Mouse (Mus musculus) megakaryocyte-erythroid progenitor cell, adult 5-6 weeks (primary cell): Measurements from ENCODE around the gene Eif5. TPM values are rescaled to one million over a fixed set of nuclear protein-coding genes. Genes with fewer than 3 reads are reported as not detected.

ENCODE experiments used
- ATAC-seq: replicated peaks from 2 replicates; pipeline ENCODE4 v1.8.0; 2016; ENCODE audit warnings: mild to moderate bottlenecking, inconsistent platforms; ENCODE audit not compliant: severe bottlenecking, poor library complexity, low FRiP score, low TSS enrichment
- total RNA-seq, 2 experiments: library from RNA; stranded (forward) in 1 of 2; stranded (reverse) in 1 of 2; fragments of 200-1000, 215-1000 nt in 1 of 2; fragments of >200 nt in 1 of 2; fragmentation: Nextera tagmentation in 1 of 2; gene quantifications; 2 replicates each; pipeline ENCODE4 v1.2.3; 2014 to 2017

The Eif5 gene
- total RNA-seq, 2 experiments from 2014 or later, result 247 to 262 TPM

DNA sequence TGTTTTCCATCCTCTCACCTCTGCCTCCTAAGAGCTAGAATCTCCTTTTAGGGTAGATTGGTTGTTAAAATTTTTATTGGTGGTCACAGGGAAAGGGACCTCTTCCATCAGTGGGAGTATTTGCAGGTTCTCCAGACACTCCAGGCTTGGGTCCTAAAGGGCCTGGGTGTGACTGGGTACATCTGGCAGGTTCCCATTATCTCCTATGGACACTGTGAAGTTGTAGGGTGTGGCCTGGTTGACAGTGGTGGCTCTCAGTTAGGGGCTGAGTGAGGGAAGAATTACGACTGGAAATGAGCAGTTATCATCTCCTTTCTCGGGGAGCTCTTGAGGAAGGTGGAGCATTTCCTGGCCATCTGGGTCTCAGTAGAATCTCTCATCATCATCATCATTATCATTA is 20.8 kb downstream of the Eif5 start:
- peak; percentile 84 for ATAC-seq

DNA sequence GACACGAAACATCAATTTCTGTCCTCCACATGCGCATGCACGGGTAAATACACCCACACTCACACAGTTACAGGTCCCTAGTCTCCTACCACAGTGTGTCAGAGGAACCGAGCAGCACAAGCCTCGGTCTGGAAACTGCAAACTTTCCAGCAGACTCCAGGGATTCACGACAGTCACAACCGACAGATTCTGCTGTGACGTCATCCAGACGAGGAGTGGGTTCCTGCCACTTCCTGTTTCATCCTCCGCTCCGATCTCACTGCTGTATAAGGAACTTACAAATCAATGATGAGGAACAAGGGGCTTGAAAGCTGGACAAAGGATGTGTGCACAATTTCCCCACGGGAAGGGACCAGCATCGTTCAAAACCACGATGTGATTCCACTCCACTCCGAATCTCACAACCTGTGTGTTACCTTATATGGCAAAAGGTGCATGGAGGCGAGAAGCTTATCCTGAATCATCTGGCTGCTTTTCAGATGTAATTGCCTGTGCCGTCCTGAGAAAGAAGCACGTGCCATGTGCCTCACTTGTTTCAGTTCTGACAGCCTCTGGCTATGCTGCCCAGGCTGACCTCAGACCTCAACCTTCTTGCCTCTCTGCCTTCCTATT is 21.9 kb downstream of the Eif5 start:
- ATAC-seq, result peak; percentile 30; the same call in 1 of the 2 replicates

- ATAC-seq, result no peak
Observed at GRCm38 (mm10) chr12:111560286-111560685, 22.5 kb downstream of the Eif5 start.

DNA sequence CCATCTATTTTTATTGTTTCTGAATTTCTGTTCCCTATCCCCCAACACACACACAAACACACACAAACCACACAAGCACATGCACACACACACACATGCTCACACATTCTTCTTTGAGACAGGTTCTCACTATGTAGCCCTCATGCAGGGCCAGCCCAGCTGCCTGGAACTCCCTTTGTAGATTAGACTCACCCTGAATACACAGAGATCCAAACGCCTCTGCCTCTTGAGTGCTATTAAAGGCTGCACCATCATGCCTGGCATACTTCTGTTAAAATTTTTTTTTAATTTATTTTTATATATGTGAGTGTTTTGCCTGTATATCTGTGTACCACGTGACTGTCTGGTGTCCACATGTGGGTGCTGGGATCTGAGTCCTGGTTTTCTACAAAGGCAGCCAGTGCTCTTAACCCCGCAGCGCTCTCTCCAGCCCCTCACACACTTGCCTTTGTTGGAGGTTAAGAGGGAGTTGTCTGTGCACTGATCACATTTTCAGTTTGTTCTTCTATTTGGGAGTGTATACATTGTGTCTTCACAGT is 24.5 kb downstream of the Eif5 start:
- ATAC-seq, result no peak

DNA sequence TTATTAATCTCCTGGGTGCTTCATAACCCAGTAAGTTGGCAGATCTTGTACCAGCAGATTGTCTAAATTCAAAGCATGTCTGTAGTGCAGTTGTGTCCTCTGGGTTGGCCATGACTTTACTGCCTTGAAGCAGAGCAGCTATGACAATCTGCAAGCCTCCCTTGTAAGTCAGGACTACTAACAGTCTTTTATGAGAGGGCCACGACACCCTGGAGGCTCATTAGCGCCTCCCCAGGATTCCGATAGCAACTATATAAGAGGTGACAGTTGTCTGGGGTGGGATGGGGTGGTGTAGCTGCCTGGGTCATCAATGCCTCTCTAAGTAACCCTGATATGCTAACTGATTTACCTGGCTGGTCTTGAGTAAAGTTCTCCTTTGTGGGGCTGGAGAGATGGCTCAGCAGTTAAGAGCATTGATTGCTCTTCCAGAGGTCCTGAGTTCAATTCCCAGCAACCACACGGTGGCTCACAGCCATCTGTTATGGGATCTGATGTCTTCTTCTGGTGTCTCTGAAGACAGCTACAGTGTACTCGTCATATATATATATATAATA is 25.3 kb downstream of the Eif5 start:
- no peak for ATAC-seq

DNA sequence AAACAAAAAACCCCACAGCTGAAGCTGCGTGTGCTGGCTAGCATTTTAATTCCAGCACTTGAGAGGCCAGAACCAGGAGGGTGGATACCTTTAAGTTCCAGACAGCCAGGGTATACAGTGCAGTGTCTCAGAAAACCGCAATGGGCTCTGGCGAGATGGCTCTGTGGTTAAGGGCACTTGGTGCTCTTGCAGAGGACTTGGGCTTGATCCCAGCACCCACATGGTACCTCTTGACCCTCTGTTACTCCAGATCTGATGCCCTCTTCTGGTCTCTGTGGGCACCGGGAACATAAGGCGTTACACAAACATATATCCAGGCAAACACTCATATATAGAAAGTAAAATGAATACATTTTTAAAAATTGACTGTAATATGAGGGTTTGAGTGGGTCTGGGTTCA is 27.5 kb downstream of the Eif5 start:
- ATAC-seq, result 0 out of 2 replicates have a peak, but pooled peaks have one; percentile 25

- ATAC-seq, result no peak
Observed at GRCm38 (mm10) chr12:111568836-111569235, 31.0 kb downstream of the Eif5 start.

DNA sequence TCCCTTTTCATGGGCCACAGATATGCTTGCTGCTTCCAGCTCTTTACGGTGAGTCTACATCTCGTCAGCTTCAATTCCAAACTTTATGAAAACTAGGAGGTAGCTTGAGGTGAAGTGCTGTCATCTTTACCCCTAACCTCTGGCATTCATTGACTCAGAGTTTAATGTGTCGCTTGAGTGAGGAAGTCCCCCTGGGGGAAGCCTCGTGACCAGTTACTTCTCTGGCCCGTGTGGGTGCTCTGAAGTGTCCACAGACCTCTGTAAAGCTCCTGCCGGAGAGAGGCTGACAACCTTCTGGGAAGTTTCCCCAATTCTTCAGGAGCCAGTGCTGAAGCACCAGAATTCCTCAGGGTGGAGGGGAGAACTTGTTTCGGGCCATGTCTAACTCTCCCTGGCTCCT is 34.6 kb downstream of the Eif5 start:
- no peak for ATAC-seq

GRCm38 (mm10) chr12:111573315-111573714 is 35.5 kb downstream of the Eif5 start:
- no peak for ATAC-seq

DNA sequence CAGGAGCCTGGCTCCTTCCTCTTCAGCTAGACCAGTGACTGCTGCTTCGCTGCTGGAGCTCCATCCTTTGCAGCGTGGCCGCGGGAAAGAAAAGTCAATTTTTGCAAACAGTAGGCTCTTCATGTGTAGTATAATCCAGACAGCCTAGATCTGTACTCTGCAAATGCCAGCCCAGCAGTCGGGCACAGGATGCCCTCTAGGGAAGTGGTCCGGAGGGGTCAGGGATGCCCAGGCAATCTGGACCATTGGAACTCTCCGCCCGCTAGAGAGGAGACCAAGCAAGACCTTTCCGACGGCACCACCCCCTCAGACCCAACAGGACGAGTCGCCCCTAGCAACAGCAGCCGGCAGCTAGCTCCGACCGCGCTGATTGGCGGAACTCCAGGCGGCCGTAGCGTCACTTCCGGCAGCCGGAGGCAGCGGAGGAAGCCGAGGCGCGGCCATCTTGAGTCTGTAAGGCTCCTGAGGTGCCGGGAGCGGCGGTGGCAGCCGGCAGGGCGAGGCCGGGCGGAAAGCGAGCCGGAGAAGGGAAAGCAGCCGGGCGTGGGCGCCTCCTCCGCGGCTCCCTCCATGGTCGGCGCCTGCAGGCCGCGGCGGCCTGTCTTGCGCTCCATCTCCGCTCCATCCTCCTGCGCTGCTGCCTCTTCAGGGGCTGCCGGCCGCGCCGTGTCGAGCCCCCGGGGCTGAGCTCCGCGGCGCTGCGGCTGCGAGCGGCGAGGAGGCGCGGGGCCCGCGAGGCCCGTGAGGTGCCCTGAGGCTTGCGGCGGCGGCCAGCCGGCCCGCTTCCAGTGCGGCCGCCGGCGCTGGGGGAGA is 36.5 kb downstream of the Eif5 start, which contains the start of gene Mark3:
Gene Mark3, plus strand, starts transcription at position 450 of the 813 bp plus-strand sequence.
- ATAC-seq, result peak; percentile 96

DNA sequence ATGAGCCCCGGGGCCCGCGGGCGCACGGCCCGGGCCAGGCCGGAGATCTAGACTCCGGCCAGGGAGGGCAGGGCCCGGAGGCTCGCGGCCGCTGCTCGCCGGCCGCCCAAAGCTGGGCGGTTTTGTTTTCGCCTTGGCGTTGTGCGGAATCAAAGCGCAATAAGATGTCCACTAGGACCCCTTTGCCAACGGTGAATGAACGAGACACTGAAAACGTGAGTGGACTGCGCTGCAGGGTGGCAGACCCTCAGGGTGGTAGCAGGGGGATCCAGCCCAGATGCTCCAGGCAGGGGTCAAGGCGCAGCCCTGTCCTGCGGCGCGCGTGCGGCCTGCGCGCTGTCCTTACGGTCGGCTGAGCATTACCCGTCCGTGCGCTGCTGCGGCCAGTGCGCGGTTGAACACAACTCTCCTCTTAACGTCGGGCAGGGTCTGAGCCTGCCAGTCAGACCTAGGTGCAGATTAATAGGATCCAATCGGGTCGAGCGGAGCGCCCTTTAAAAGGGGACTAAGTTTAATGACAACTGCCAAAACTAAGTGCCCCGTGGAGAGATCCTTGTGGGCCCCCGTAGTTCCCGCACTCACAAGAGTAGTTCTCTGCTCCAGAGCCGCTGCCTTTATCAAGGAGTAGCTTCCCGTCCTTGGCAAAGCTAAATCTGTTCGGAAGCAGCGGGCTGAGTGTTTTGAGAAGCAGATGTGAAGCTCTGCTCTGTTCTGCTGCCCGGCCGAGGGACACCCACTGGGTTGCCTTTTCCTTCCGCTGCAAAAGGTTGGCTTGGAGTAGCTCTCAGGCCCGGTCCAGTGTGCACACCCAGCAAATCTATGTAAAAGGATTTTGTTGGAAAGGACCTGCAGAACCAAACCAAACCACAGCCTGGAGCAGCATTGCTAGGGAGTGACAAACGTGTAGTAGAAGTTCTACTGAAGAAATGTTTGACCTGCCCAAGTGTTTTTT is 37.3 kb downstream of the Eif5 start:
- ATAC-seq, result peak; percentile 40

- ATAC-seq, result no peak
Observed at GRCm38 (mm10) chr12:111583058-111583457, 45.2 kb downstream of the Eif5 start.

GRCm38 (mm10) chr12:111584401-111584800 is 46.6 kb downstream of the Eif5 start:
- no peak for ATAC-seq

DNA sequence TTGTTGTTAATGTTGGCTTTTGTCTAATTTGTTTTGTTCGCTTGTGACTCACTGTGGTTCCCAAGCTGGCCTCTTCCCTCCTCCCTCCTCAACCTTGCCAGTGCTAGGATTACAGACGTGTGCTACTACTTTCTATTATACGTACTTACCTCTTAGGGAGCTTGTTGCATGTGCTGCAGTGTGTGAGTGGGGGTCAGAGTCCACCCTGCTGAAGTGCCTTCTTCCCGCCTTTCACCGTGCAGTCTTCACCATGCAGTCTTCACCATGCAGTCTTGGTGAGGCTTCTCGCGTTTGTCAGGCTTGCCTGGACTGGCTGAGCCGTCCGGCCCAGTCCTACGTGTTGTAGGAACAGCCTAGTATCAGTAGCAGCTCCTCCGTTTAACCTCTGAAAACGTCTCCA is 49.4 kb downstream of the Eif5 start:
- ATAC-seq, result no peak

DNA sequence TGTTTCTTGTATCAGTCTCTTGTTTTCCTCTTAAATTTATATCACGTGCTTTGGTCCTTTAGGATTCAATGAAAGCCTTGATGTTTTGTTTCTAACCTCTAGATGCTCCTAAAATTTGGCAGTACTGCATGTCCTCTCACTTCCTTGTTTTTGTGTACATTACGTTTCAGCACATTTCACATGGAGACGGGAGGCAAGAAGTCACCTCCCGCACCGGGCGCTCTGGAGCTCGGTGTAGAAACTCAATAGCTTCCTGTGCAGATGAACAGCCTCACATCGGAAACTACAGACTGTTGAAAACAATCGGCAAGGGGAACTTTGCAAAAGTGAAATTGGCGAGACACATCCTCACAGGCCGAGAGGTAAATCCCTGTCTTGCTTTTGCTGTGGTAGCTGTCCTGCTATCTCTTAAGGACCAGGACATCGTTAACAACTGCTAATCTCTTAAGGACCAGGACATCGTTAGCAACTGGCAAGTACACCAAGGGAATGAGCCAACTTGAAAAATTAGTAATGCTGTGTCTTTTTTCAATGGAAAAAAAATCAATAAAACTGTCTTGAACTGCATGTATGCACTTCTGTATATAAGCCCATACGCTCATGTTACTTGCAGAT is 54.7 kb downstream of the Eif5 start:
- ATAC-seq, result peak; percentile 92

DNA sequence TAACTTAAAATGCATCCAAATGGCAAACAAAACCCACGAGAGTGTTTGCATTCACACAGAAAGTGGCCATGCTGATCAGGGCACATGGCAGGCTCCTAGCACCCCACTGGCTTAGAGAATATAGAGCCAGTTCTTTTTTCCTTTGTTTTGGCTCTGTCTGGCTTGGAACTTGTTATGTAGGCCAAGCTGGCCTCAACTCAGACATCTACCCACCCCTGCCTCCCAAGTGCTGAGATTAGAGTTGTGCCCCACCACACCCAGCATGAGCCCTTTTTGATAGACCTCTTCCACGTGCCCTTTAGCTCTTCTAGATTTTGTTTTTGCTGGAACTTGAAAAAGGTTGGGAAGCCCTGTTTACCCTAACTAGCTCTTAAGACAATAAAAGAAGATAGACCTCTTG is 56.0 kb downstream of the Eif5 start:
- ATAC-seq, result no peak
